Mouse (Mus musculus) heart, postnatal 0 days (tissue): ENCODE measurements around the gene Trim13. TPM values are rescaled to one million over a fixed set of nuclear protein-coding genes. Genes with fewer than 3 reads are reported as not detected.
"Not testable (repeated sequence)": the region's sequence is repeated elsewhere in the genome, so short reads cannot be mapped to it uniquely, and the experiment has no call there.

ENCODE experiments used
- ATAC-seq: fragments of 200-750 bp; cut with Nextera tagmentation; 2 replicates; pipeline ENCODE4 v1.8.0; 2017; ENCODE audit warnings: low read depth, moderate number of reproducible peaks, moderate library complexity; ENCODE audit not compliant: insufficient read depth
- DNase-seq: peaks from one replicate; pipeline ENCODE4 v3.0.0-alpha.2; 2016; ENCODE audit warnings: low spot score
- H3K27ac ChIP-seq: fragments of 300-500 bp; sonication (generic); 2 replicates; pipeline ENCODE4 v1.5.1; 2014; ENCODE audit warnings: low read depth, mild to moderate bottlenecking
- H3K27me3 ChIP-seq: fragments of 300-500 bp; sonication (generic); 2 replicates; pipeline ENCODE4 v1.6.1; 2014; ENCODE audit warnings: low read length, mixed read lengths; ENCODE audit not compliant: control insufficient read depth, insufficient read depth
- H3K36me3 ChIP-seq: fragments of 300-500 bp; sonication (generic); replicated peaks from 2 replicates; pipeline ENCODE4 v1.6.1; 2014; ENCODE audit warnings: low read length, mixed read lengths; ENCODE audit not compliant: control insufficient read depth, insufficient read depth
- H3K4me1 ChIP-seq: fragments of 300-500 bp; sonication (generic); 2 replicates; pipeline ENCODE4 v1.6.1; 2014; ENCODE audit warnings: antibody characterized with exemption; ENCODE audit not compliant: control insufficient read depth, insufficient read depth
- H3K4me2 ChIP-seq: fragments of 300-500 bp; sonication (generic); 2 replicates; pipeline ENCODE4 v1.6.1; 2014; ENCODE audit warnings: low read depth, mild to moderate bottlenecking, low read length, moderate library complexity
- H3K4me3 ChIP-seq: fragments of 300-500 bp; sonication (generic); 2 replicates; pipeline ENCODE4 v1.5.1; 2014; ENCODE audit warnings: low read depth, low read length
- H3K9ac ChIP-seq: fragments of 300-500 bp; sonication (generic); replicated peaks from 2 replicates; pipeline ENCODE4 v1.6.1; 2014; ENCODE audit warnings: low read depth, low read length, mixed read lengths
- H3K9me3 ChIP-seq: fragments of 300-500 bp; sonication (generic); replicated peaks from 2 replicates; pipeline ENCODE4 v1.6.1; 2016; ENCODE audit warnings: low read length; ENCODE audit not compliant: control insufficient read depth
- CTCF ChIP-seq: IDR thresholded peaks from 2 replicates; pipeline ENCODE4 v1.5.1; 2016; ENCODE audit warnings: antibody characterized with exemption, control low read depth, low read depth
- EP300 ChIP-seq: IDR thresholded peaks from 2 replicates; pipeline ENCODE4 v1.6.1; 2016; ENCODE audit warnings: antibody characterized with exemption, low read depth
- WGBS: fragments of 180-500 bp; shearing (Covaris S2); extraction: QIAGEN DNeasy Blood & Tissue Kit; methylation state at CpG from one replicate; pipeline ENCODE4 v1.1.7; 2014; 5-methylcytosine and 5-hydroxymethylcytosine counted together
- polyA plus RNA-seq: library from polyadenylated mRNA; unstranded; fragments of >200 nt; fragmentation: Nextera tagmentation; extraction: Ambion mirVana; gene quantifications from 2 replicates; pipeline ENCODE4 v1.2.1, GENCODE M21; 2015
- total RNA-seq: library from RNA; depleted of rRNA; stranded (reverse); fragments of >200 nt; gene quantifications from 2 replicates; pipeline ENCODE4 v1.2.3, GENCODE M21; 2014; ENCODE audit warnings: low replicate concordance

The Trim13 gene
- total and polyA plus RNA-seq, 2 experiments from 2014 or later: 11.2 to 18.7 TPM

- 78% methylated on average over 8 of the region's 8 CpGs for WGBS
- DNase-seq: no peak
- no peak for ATAC-seq
- Histone ChIP-seq H3K27me3 (no peaks in the 10 kb centered on the region), H3K9ac (no peak overlapping the region), H3K4me2 (no peak overlapping the region), H3K4me1 (peaks cover 17% of the 10 kb centered on the region), H3K9me3 (no peaks in the 10 kb centered on the region), H3K27ac (no peak overlapping the region), H3K36me3 (peaks cover 24% of the 10 kb centered on the region; the same call in 1 of the 2 replicates), H3K4me3 (no peak overlapping the region)
- TF ChIP-seq CTCF (no peak), EP300 (no peak)
These were observed 5.2 kb downstream of the Trim13 start for GRCm38 (mm10) chr14:61603069-61603755.

- H3K9ac ChIP-seq: no peak overlapping the region
- DNase-seq (no peak), ATAC-seq (no peak)
- no peak overlapping the region for H3K27ac ChIP-seq
- TF ChIP-seq EP300: no peak
- no peak for TF ChIP-seq CTCF
- H3K4me2 ChIP-seq: no peak overlapping the region
- peaks cover 24% of the 10 kb centered on the region; the same call in 1 of the 2 replicates for H3K36me3 ChIP-seq
- no peaks in the 10 kb centered on the region for H3K9me3 ChIP-seq
- H3K4me3 ChIP-seq: no peak overlapping the region
- peaks cover 17% of the 10 kb centered on the region for H3K4me1 ChIP-seq
- H3K27me3 ChIP-seq: no peaks in the 10 kb centered on the region
- 94% methylated on average over 3 of the region's 3 CpGs for WGBS
These were observed 6.0 kb downstream of the Trim13 start for GRCm38 (mm10) chr14:61604081-61604480.

- H3K9me3 ChIP-seq, DNase-seq, ATAC-seq: not testable (repeated sequence)
These were observed 8.0 kb downstream of the Trim13 start for GRCm38 (mm10) chr14:61606088-61606487.

GRCm38 (mm10) chr14:61607157-61607556 lies 9.1 kb downstream of the Trim13 start, which contains the start of gene Kcnrg:
Gene Kcnrg (plus strand): TSS chr14:61607457.
- no peak for TF ChIP-seq EP300
- TF ChIP-seq CTCF: no peak
- H3K4me1 ChIP-seq: no peaks in the 10 kb centered on the region
- no peak within 1 kb of the TSS for H3K4me3 ChIP-seq
- H3K9me3 ChIP-seq: no peaks in the 10 kb centered on the region
- ATAC-seq (no peak), DNase-seq (no peak)
- no peaks in the 10 kb centered on the region for H3K27me3 ChIP-seq
- no peak within 1 kb of the TSS for H3K4me2 ChIP-seq
- no peak within 1 kb of the TSS for H3K9ac ChIP-seq
- peaks cover 20% of the 10 kb centered on the region; the same call in 1 of the 2 replicates for H3K36me3 ChIP-seq
- no peak within 1 kb of the TSS for H3K27ac ChIP-seq
- WGBS: 87% methylated on average over 3 of the region's 3 CpGs

More at GRCm38 (mm10) chr14:61606088-61606487, 8.0 kb downstream of the Trim13 start:
- not testable (repeated sequence) for H3K4me3 ChIP-seq, H3K27me3 ChIP-seq, H3K4me2 ChIP-seq, H3K9ac ChIP-seq, H3K27ac ChIP-seq, H3K4me1 ChIP-seq
- peaks cover 24% of the 10 kb centered on the region; the same call in 1 of the 2 replicates for H3K36me3 ChIP-seq
- 86% methylated on average over 2 of the region's 2 CpGs for WGBS

GRCm38 (mm10) chr14:61611766-61612165 lies 13.7 kb downstream of the Trim13 start:
- no peak for DNase-seq
- Histone ChIP-seq H3K4me2 (no peak overlapping the region), H3K27ac (no peak overlapping the region), H3K4me1 (no peaks in the 10 kb centered on the region), H3K9me3 (no peaks in the 10 kb centered on the region), H3K27me3 (no peaks in the 10 kb centered on the region), H3K9ac (no peak overlapping the region), H3K36me3 (0 out of 2 replicates have a peak, but pooled peaks cover 2% of the 10 kb centered on the region), H3K4me3 (no peak overlapping the region)
- TF ChIP-seq CTCF: no peak
- no peak for TF ChIP-seq EP300
- ATAC-seq: no peak
- 89% methylated on average over 5 of the region's 5 CpGs for WGBS

- H3K4me2 ChIP-seq: no peak overlapping the region
- WGBS: 87% methylated on average over 2 of the region's 2 CpGs
- H3K27me3 ChIP-seq: no peaks in the 10 kb centered on the region
- ATAC-seq (no peak), DNase-seq (no peak)
- no peaks in the 10 kb centered on the region for H3K36me3 ChIP-seq
- no peaks in the 10 kb centered on the region for H3K9me3 ChIP-seq
- H3K4me3 ChIP-seq: no peak overlapping the region
- no peak for TF ChIP-seq CTCF
- TF ChIP-seq EP300: no peak
- H3K4me1 ChIP-seq: no peaks in the 10 kb centered on the region
- H3K27ac ChIP-seq: no peak overlapping the region
- no peak overlapping the region for H3K9ac ChIP-seq
These were observed 15.3 kb downstream of the Trim13 start for GRCm38 (mm10) chr14:61613319-61613718.
